Mouse (Mus musculus) CH12.LX (cell line): ENCODE measurements around the gene Commd7. TPM values are rescaled to one million over a fixed set of nuclear protein-coding genes. Genes with fewer than 3 reads are reported as not detected.
"Not testable (repeated sequence)": the region's sequence is repeated elsewhere in the genome, so short reads cannot be mapped to it uniquely, and the experiment has no call there.

ENCODE experiments used
- DNase-seq: peaks from one replicate; pipeline ENCODE4 v3.0.0-alpha.2; 2013; ENCODE audit errors: extremely low read depth
- H3K27ac ChIP-seq: 2 replicates; pipeline ENCODE4 v1.5.1; 2012; ENCODE audit warnings: low read depth, mild to moderate bottlenecking, control low read depth, moderate library complexity; ENCODE audit not compliant: insufficient read depth
- H3K27me3 ChIP-seq: replicated peaks from 2 replicates; pipeline ENCODE3; 2012; ENCODE audit warnings: inconsistent platforms
- H3K36me3 ChIP-seq, 2 experiments: replicated peaks in 1 of 2; 2 replicates each; pipeline versions ENCODE3 to v1.6.1; 2012; ENCODE audit warnings: inconsistent platforms in 1 of 2, low read length in 1 of 2, mild to moderate bottlenecking in 1 of 2, mixed read lengths in 1 of 2, moderate library complexity in 1 of 2; ENCODE audit not compliant: control insufficient read depth in 1 of 2, insufficient read depth in 1 of 2
- H3K4me1 ChIP-seq, 2 experiments: 2 replicates each; pipeline ENCODE4 v1.6.1; 2012; ENCODE audit warnings: inconsistent platforms in 1 of 2, moderate library complexity in 1 of 2; ENCODE audit not compliant: insufficient read depth in 2 of 2, control insufficient read depth in 1 of 2
- H3K4me2 ChIP-seq: 2 replicates; pipeline ENCODE4 v1.6.1; 2012; ENCODE audit warnings: low read depth, mild to moderate bottlenecking, control low read depth; ENCODE audit not compliant: poor library complexity, insufficient read depth, severe bottlenecking
- H3K4me3 ChIP-seq, 3 experiments: fragments of 150-350 bp in 1 of 3; sonication (generic) in 1 of 3; replicated peaks in 1 of 3; 2 replicates each; pipeline versions ENCODE3 to v1.5.1; 2011 to 2012; ENCODE audit warnings: low read depth in 2 of 3, low read length in 2 of 3, mild to moderate bottlenecking in 2 of 3, moderate library complexity in 2 of 3, control low read depth in 1 of 3, improper control_type of control experiment in 1 of 3, inconsistent platforms in 1 of 3, mixed read lengths in 1 of 3; ENCODE audit not compliant: poor library complexity in 1 of 3
- H3K79me2 ChIP-seq: replicated peaks from 2 replicates; pipeline ENCODE4 v1.6.1; 2012; ENCODE audit warnings: mild to moderate bottlenecking, moderate library complexity; ENCODE audit not compliant: control insufficient read depth, poor library complexity, insufficient read depth, severe bottlenecking; ENCODE audit errors: extremely low read depth
- H3K9ac ChIP-seq: 2 replicates; pipeline ENCODE4 v1.6.1; 2012; ENCODE audit warnings: low read depth, mild to moderate bottlenecking, control low read depth, moderate library complexity; ENCODE audit not compliant: insufficient read depth
- H3K9me3 ChIP-seq: replicated peaks from 2 replicates; pipeline ENCODE3; 2012; ENCODE audit warnings: low read length, inconsistent platforms, mixed read lengths
- ELF1 ChIP-seq: IDR thresholded peaks from 2 replicates; pipeline ENCODE4 v1.6.1; 2014; ENCODE audit warnings: low read depth, mild to moderate bottlenecking, inconsistent platforms, low read length, improper control_type of control experiment
- ETS1 ChIP-seq: conservative IDR thresholded peaks from 2 replicates; pipeline ENCODE4 v1.6.1; 2012; ENCODE audit warnings: low read depth, mild to moderate bottlenecking, inconsistent platforms, low read length, improper control_type of control experiment, moderate library complexity
- JUN ChIP-seq: IDR thresholded peaks from 2 replicates; pipeline ENCODE4 v1.6.1; 2011; ENCODE audit warnings: low read depth, mild to moderate bottlenecking, low read length, improper control_type of control experiment, moderate library complexity; ENCODE audit not compliant: insufficient read depth
- MAFK ChIP-seq: IDR thresholded peaks from 2 replicates; pipeline ENCODE4 v1.6.1; 2011; ENCODE audit warnings: low read length, improper control_type of control experiment; ENCODE audit not compliant: insufficient replicate concordance
- MAX ChIP-seq: IDR thresholded peaks from 2 replicates; pipeline ENCODE4 v1.6.1; 2011; ENCODE audit warnings: low read length, improper control_type of control experiment
- MXI1 ChIP-seq: IDR thresholded peaks from 2 replicates; pipeline ENCODE4 v1.6.1; 2011; ENCODE audit warnings: mild to moderate bottlenecking, low read depth, low read length, improper control_type of control experiment
- POLR2AphosphoS2 ChIP-seq: IDR thresholded peaks from 2 replicates; pipeline ENCODE4 v1.6.1; 2011; ENCODE audit warnings: low read depth, low read length, improper control_type of control experiment
- RCOR1 ChIP-seq: conservative IDR thresholded peaks from 2 replicates; pipeline ENCODE4 v1.6.1; 2012; ENCODE audit warnings: low read depth, mild to moderate bottlenecking, inconsistent platforms, low read length, improper control_type of control experiment
- TBP ChIP-seq: conservative IDR thresholded peaks from 2 replicates; pipeline ENCODE4 v1.6.1; 2011; ENCODE audit warnings: low read depth, low read length, improper control_type of control experiment
- UBTF ChIP-seq: IDR thresholded peaks from 2 replicates; pipeline ENCODE4 v1.6.1; 2012; ENCODE audit warnings: low read depth, mild to moderate bottlenecking, inconsistent platforms, low read length, improper control_type of control experiment, moderate library complexity
- USF2 ChIP-seq: conservative IDR thresholded peaks from 2 replicates; pipeline ENCODE4 v1.6.1; 2011; ENCODE audit warnings: low read depth, low read length, improper control_type of control experiment
- ZC3H11A ChIP-seq: IDR thresholded peaks from 2 replicates; pipeline ENCODE4 v1.6.1; 2012; ENCODE audit warnings: low read depth, mild to moderate bottlenecking, inconsistent platforms, low read length, improper control_type of control experiment
- ZKSCAN1 ChIP-seq: IDR thresholded peaks from 2 replicates; pipeline ENCODE4 v1.6.1; 2012; ENCODE audit warnings: low read depth, inconsistent platforms, low read length, improper control_type of control experiment, borderline replicate concordance
- ZNF384 ChIP-seq: IDR thresholded peaks from 2 replicates; pipeline ENCODE4 v1.6.1; 2012; ENCODE audit warnings: low read depth, low read length, improper control_type of control experiment, inconsistent platforms
- dilution Hi-C: fragments of 300-500 bp; cut with MboI; formaldehyde crosslinking; loops from 2 replicates; pipeline ENCODE4 v1.14.3; 2020; ENCODE audit warnings: low sequenced_read_pairs; ENCODE audit not compliant: extremely low pct_unique_long_range_greater_than_20kb, extremely low pct_ligation_motif_present
- in situ Hi-C: fragments of 300-500 bp; cut with MboI; formaldehyde crosslinking; loops from 3 replicates; pipeline ENCODE4 v1.14.3; 2019; ENCODE audit warnings: low sequenced_read_pairs, low pct_ligation_motif_present, low pct_unique_long_range_greater_than_20kb, mixed read lengths
- polyA plus RNA-seq: library from polyadenylated mRNA; unstranded; fragments of >175 nt; gene quantifications from 2 replicates; pipeline ENCODE4 v1.2.1, GENCODE M21; 2012; ENCODE audit warnings: low read depth; ENCODE audit not compliant: insufficient read length
- total RNA-seq, 2 experiments: library from RNA; depleted of rRNA; stranded (reverse); fragments of 300-350 nt in 1 of 2; fragments of >200 nt in 1 of 2; gene quantifications; 2 replicates each; pipeline ENCODE4 v1.2.3; 2012 to 2014

Gene Commd7
- total and polyA plus RNA-seq, 3 experiments, result 18.9 to 34.7 (median 28.4) TPM

GRCm38 (mm10) chr2:153665401-153665800 is 32.8 kb upstream of the Commd7 start:
- H3K36me3 ChIP-seq, result peaks cover 11 to 62% of the 10 kb centered on the region in 2 experiments
- in situ Hi-C loops (no loop called here), dilution Hi-C loops (no loop called here)
- no peak overlapping the region for H3K27ac ChIP-seq
- H3K9me3 ChIP-seq, result no peaks in the 10 kb centered on the region
- no peak overlapping the region for H3K4me3 ChIP-seq
- no peaks in the 10 kb centered on the region for H3K79me2 ChIP-seq
- H3K4me2 ChIP-seq, result no peak overlapping the region
- no peak for TF ChIP-seq MAFK
- TF ChIP-seq ZC3H11A, result no peak
- TF ChIP-seq UBTF, result no peak
- no peak for TF ChIP-seq RCOR1
- TF ChIP-seq ELF1, result no peak
- no peak overlapping the region for H3K9ac ChIP-seq
- no peaks in the 10 kb centered on the region for H3K4me1 ChIP-seq
- no peaks in the 10 kb centered on the region for H3K27me3 ChIP-seq
- no peak for DNase-seq

GRCm38 (mm10) chr2:153660616-153661015 is 28.0 kb upstream of the Commd7 start:
- peaks cover 8 to 37% of the 10 kb centered on the region in 2 experiments for H3K36me3 ChIP-seq
- no peaks in the 10 kb centered on the region for H3K4me1 ChIP-seq
- H3K4me2 ChIP-seq, result no peak overlapping the region
- no peaks in the 10 kb centered on the region for H3K9me3 ChIP-seq
- H3K27me3 ChIP-seq, result no peaks in the 10 kb centered on the region
- H3K4me3 ChIP-seq, result no peak overlapping the region
- no peak overlapping the region for H3K27ac ChIP-seq
- in situ Hi-C loops (no loop called here), dilution Hi-C loops (no loop called here)
- no peaks in the 10 kb centered on the region for H3K79me2 ChIP-seq
- H3K9ac ChIP-seq, result no peak overlapping the region
- TF ChIP-seq ZNF384, result no peak
- DNase-seq, result no peak

GRCm38 (mm10) chr2:153657659-153658058 is 25.1 kb upstream of the Commd7 start:
- H3K4me3 ChIP-seq, H3K4me2 ChIP-seq, H3K27ac ChIP-seq, H3K9ac ChIP-seq, in situ Hi-C loops, DNase-seq, dilution Hi-C loops, H3K9me3 ChIP-seq, H3K4me1 ChIP-seq, H3K79me2 ChIP-seq, H3K27me3 ChIP-seq: not testable (repeated sequence)
- H3K36me3 ChIP-seq, result peaks cover 3 to 14% of the 10 kb centered on the region in 2 experiments

- in situ Hi-C loops, result no loop called here
Observed at GRCm38 (mm10) chr2:153651681-153652080, 19.1 kb upstream of the Commd7 start.

More at GRCm38 (mm10) chr2:153651681-153652080, 19.1 kb upstream of the Commd7 start:
- Histone ChIP-seq H3K27me3 (peaks cover 16% of the 10 kb centered on the region), H3K9ac (no peak overlapping the region), H3K27ac (no peak overlapping the region), H3K36me3 (peaks cover 0 to 2% of the 10 kb centered on the region in 2 experiments), H3K79me2 (no peaks in the 10 kb centered on the region), H3K4me2 (no peak overlapping the region), H3K9me3 (no peaks in the 10 kb centered on the region), H3K4me3 (no peak overlapping the region), H3K4me1 (peaks cover 3 to 19% of the 10 kb centered on the region in 2 experiments; a peak in 3 of 4 replicates)
- no peak for TF ChIP-seq JUN
- no peak for TF ChIP-seq TBP
- no peak for TF ChIP-seq USF2
- TF ChIP-seq MXI1, result no peak
- TF ChIP-seq POLR2AphosphoS2, result no peak
- TF ChIP-seq MAX, result no peak
- no peak for TF ChIP-seq ETS1
- TF ChIP-seq ZKSCAN1, result no peak
- DNase-seq, result no peak
- dilution Hi-C loops, result no loop called here
